12 mouse cellular contexts compared by ENCODE assay signal in genomic region chr9:69759721-69760221, GRCm38 (mm10). TPM values are rescaled to one million over a fixed set of nuclear protein-coding genes. Genes with fewer than 3 reads are reported as not detected.
DNase-seq lines count a peak whose midpoint lies in the region; ATAC-seq and TF ChIP-seq lines count a peak whose summit lies in the region.
"Had no signal": no experiment of that assay in that cellular context is flagged by ENCODE, and none has a peak within 500 bp of the region (broad histone marks: within the 10 kb centered on the region; RNA-seq: fewer than 3 reads in every experiment).

No protein-coding gene starts in this region.

- H3K4me3 ChIP-seq in intestine, embryonic 14.5 days (ENCODE audit: low read depth, low read length), result no peak overlapping the region
- no peak overlapping the region for H3K4me3 ChIP-seq in intestine, embryonic 16.5 days (ENCODE audit: low read length)
- H3K4me3 ChIP-seq in hindbrain, embryonic 16.5 days (ENCODE audit: low read length), result peak overlapping the region; percentile 42
- H3K4me3 ChIP-seq in neural tube, embryonic 14.5 days (ENCODE audit: low read depth, low read length), result peak overlapping the region; percentile 35
- H3K4me3 ChIP-seq in stomach, postnatal 0 days (ENCODE audit: low read depth, low read length), result no peak overlapping the region; the same call in 1 of the 2 replicates

- H3K36me3 ChIP-seq in intestine, embryonic 14.5 days (ENCODE audit: control insufficient read depth, insufficient read depth, low read length), result no peaks in the 10 kb centered on the region
- no peaks in the 10 kb centered on the region for H3K36me3 ChIP-seq in intestine, embryonic 16.5 days (ENCODE audit: control insufficient read depth, insufficient read depth, low read length)
- no peaks in the 10 kb centered on the region for H3K36me3 ChIP-seq in hindbrain, embryonic 16.5 days (ENCODE audit: control insufficient read depth, insufficient read depth, low read length)
- no peaks in the 10 kb centered on the region for H3K36me3 ChIP-seq in neural tube, embryonic 14.5 days (ENCODE audit: control insufficient read depth, insufficient read depth, low read length)
- H3K36me3 ChIP-seq in stomach, postnatal 0 days (ENCODE audit: control insufficient read depth, insufficient read depth, low read length), result no peaks in the 10 kb centered on the region
- H3K36me3 ChIP-seq: intestine, embryonic 15.5 days had no signal

- H3K4me2 ChIP-seq in intestine, embryonic 14.5 days (ENCODE audit: low read length), result no peak overlapping the region
- H3K4me2 ChIP-seq in intestine, embryonic 16.5 days (ENCODE audit: low read depth, low read length), result no peak overlapping the region
- peak overlapping the region; percentile 43 for H3K4me2 ChIP-seq in hindbrain, embryonic 16.5 days (ENCODE audit: low read length)
- peak overlapping the region; percentile 48 for H3K4me2 ChIP-seq in neural tube, embryonic 14.5 days (ENCODE audit: low read depth, low read length)
- H3K4me2 ChIP-seq in stomach, postnatal 0 days (replicated peaks; ENCODE audit: low read depth), result no peak overlapping the region
- H3K4me2 ChIP-seq: intestine, embryonic 15.5 days had no signal

- no peak overlapping the region for H3K9ac ChIP-seq in intestine, embryonic 14.5 days (ENCODE audit: low read length)
- no peak overlapping the region for H3K9ac ChIP-seq in intestine, embryonic 16.5 days (ENCODE audit: low read depth, low read length)
- peak overlapping the region; percentile 54 for H3K9ac ChIP-seq in hindbrain, embryonic 16.5 days (ENCODE audit: low read depth, low read length)
- peak overlapping the region; percentile 18 for H3K9ac ChIP-seq in neural tube, embryonic 14.5 days (replicated peaks; ENCODE audit: low read depth, low read length)
- H3K9ac ChIP-seq in stomach, postnatal 0 days (ENCODE audit: low read length), result no peak overlapping the region
- H3K9ac ChIP-seq: intestine, embryonic 15.5 days had no signal

- no peak for TF ChIP-seq CTCF in stomach, postnatal 0 days (IDR thresholded peaks at IDR 0.05; ENCODE audit: low read depth)

- no peak for ATAC-seq in intestine, embryonic 14.5 days (replicated peaks; ENCODE audit: low FRiP score, low TSS enrichment, low read depth)
- no peak for ATAC-seq in intestine, embryonic 16.5 days
- ATAC-seq in hindbrain, embryonic 16.5 days, result no peak
- ATAC-seq in neural tube, embryonic 14.5 days (ENCODE audit: low read depth), result no peak
- no peak for ATAC-seq in stomach, postnatal 0 days (ENCODE audit: low FRiP score, low TSS enrichment)
- ATAC-seq: intestine, embryonic 15.5 days had no signal

- H3K9me3 ChIP-seq in intestine, embryonic 14.5 days (ENCODE audit: control insufficient read depth, low read length), result no peaks in the 10 kb centered on the region
- H3K9me3 ChIP-seq in intestine, embryonic 16.5 days (ENCODE audit: control insufficient read depth, low read length), result no peaks in the 10 kb centered on the region
- H3K9me3 ChIP-seq in hindbrain, embryonic 16.5 days (ENCODE audit: control insufficient read depth, low read length), result no peaks in the 10 kb centered on the region
- H3K9me3 ChIP-seq in neural tube, embryonic 14.5 days (ENCODE audit: control insufficient read depth, low read length), result no peaks in the 10 kb centered on the region
- H3K9me3 ChIP-seq in stomach, postnatal 0 days (ENCODE audit: control insufficient read depth, low read length), result no peaks in the 10 kb centered on the region
- H3K9me3 ChIP-seq: intestine, embryonic 15.5 days had no signal

- no peaks in the 10 kb centered on the region for H3K4me1 ChIP-seq in intestine, embryonic 14.5 days (replicated peaks; ENCODE audit: control insufficient read depth, insufficient read depth, low read length)
- H3K4me1 ChIP-seq in intestine, embryonic 16.5 days (ENCODE audit: control insufficient read depth, insufficient read depth, low read length), result no peaks in the 10 kb centered on the region
- H3K4me1 ChIP-seq in hindbrain, embryonic 16.5 days (ENCODE audit: control insufficient read depth, insufficient read depth, low read depth, low read length), result peaks cover 10% of the 10 kb centered on the region
- peaks cover 12% of the 10 kb centered on the region for H3K4me1 ChIP-seq in neural tube, embryonic 14.5 days (ENCODE audit: control insufficient read depth, insufficient read depth, low read length)
- H3K4me1 ChIP-seq in stomach, postnatal 0 days (replicated peaks; ENCODE audit: control insufficient read depth, insufficient read depth), result no peaks in the 10 kb centered on the region

- no peak overlapping the region for H3K27ac ChIP-seq in intestine, embryonic 14.5 days (ENCODE audit: low read depth)
- H3K27ac ChIP-seq in intestine, embryonic 16.5 days (ENCODE audit: low read length), result no peak overlapping the region
- no peak overlapping the region for H3K27ac ChIP-seq in hindbrain, embryonic 16.5 days (ENCODE audit: low read depth, low read length)
- 0 out of 2 replicates have a peak overlapping the region, but pooled peaks have one; percentile 10 for H3K27ac ChIP-seq in neural tube, embryonic 14.5 days (ENCODE audit: low read depth, low read length)
- no peak overlapping the region for H3K27ac ChIP-seq in stomach, postnatal 0 days (replicated peaks)
- H3K27ac ChIP-seq: intestine, embryonic 15.5 days had no signal

- DNase-seq in intestine, embryonic 14.5 days (ENCODE audit: low spot score), result peak; percentile 67
- DNase-seq in embryo, embryonic 9.5 days (ENCODE audit: extremely low spot score), result peak; percentile 58
- no peak for DNase-seq in stomach, postnatal 0 days (ENCODE audit: low spot score)
- DNase-seq in adrenal gland, postnatal 25 days, result no peak
- DNase-seq in ovary, adult 18-20 months (ENCODE audit: low spot score), result no peak
- DNase-seq: right cerebral cortex, postnatal 4 days had no signal

- peaks cover 100% of the 10 kb centered on the region for H3K27me3 ChIP-seq in intestine, embryonic 14.5 days (replicated peaks; ENCODE audit: control insufficient read depth, insufficient read depth, low read length)
- H3K27me3 ChIP-seq in intestine, embryonic 16.5 days (replicated peaks; ENCODE audit: control insufficient read depth, insufficient read depth, low read length), result peaks cover 86% of the 10 kb centered on the region
- peaks cover 53% of the 10 kb centered on the region for H3K27me3 ChIP-seq in hindbrain, embryonic 16.5 days (replicated peaks; ENCODE audit: control insufficient read depth, insufficient read depth, low read length)
- peaks cover 34% of the 10 kb centered on the region for H3K27me3 ChIP-seq in neural tube, embryonic 14.5 days (ENCODE audit: control insufficient read depth, insufficient read depth, low read length)
- peaks cover 52% of the 10 kb centered on the region for H3K27me3 ChIP-seq in stomach, postnatal 0 days (ENCODE audit: control insufficient read depth, insufficient read depth, low read length)

- WGBS in intestine, embryonic 14.5 days, result under 1% methylated on average over 44 of the region's 44 CpGs
- WGBS in intestine, embryonic 16.5 days, result 1% methylated on average over 44 of the region's 44 CpGs
- WGBS in hindbrain, embryonic 16.5 days, result under 1% methylated on average over 44 of the region's 44 CpGs
- WGBS in neural tube, embryonic 14.5 days, result under 1% methylated on average over 43 of the region's 44 CpGs
- WGBS in stomach, postnatal 0 days, result under 1% methylated on average over 43 of the region's 44 CpGs

- TF ChIP-seq EP300 in stomach, postnatal 0 days (optimal IDR thresholded peaks at IDR 0.05), result no peak

RNA-seq across cellular contexts. Expression of gene Foxb1, which starts 1.0 kb away (rescaled TPM):
- polyA plus RNA-seq in intestine, embryonic 14.5 days (2014; fragmentation: Nextera tagmentation; extraction: Ambion mirVana), result not detected in 2 replicates
- polyA plus RNA-seq in intestine, embryonic 16.5 days (2015; fragmentation: Nextera tagmentation; extraction: Ambion mirVana), result not detected in 2 replicates
- 6.9 TPM in 2 replicates for polyA plus RNA-seq in hindbrain, embryonic 16.5 days (2015; fragmentation: Nextera tagmentation; extraction: Ambion mirVana)
- 4.1 and 4.7 TPM in 2 replicates for polyA plus RNA-seq in neural tube, embryonic 14.5 days (2014; fragmentation: Nextera tagmentation; extraction: Ambion mirVana)
- polyA plus RNA-seq in stomach, postnatal 0 days (2015; fragmentation: Nextera tagmentation; extraction: Ambion mirVana), result 0.04 TPM in 1 of 2 replicates, not detected in the other
- not detected in 2 replicates for total RNA-seq in adrenal gland, postnatal 25 days (2021)
- polyA plus RNA-seq: cortical plate, adult 2 months; intestine, embryonic 15.5 days; liver, embryonic 16.5 days had no signal

Comparison
In these comparisons a context has a peak if more than half of its experiments do, and no peak if none do; other contexts are left out.
1. DNase-seq: peak in intestine, embryonic 14.5 days (single experiment) and embryo, embryonic 9.5 days (single experiment); none in stomach, postnatal 0 days (single experiment), adrenal gland, postnatal 25 days (single experiment) and ovary, adult 18-20 months (single experiment).
2. H3K4me2 ChIP-seq: peak in hindbrain, embryonic 16.5 days (single experiment) and neural tube, embryonic 14.5 days (single experiment); none in intestine, embryonic 14.5 days (single experiment), intestine, embryonic 16.5 days (single experiment) and stomach, postnatal 0 days (single experiment).
3. H3K4me3 ChIP-seq: peak in hindbrain, embryonic 16.5 days (single experiment) and neural tube, embryonic 14.5 days (single experiment); none in intestine, embryonic 14.5 days (single experiment), intestine, embryonic 16.5 days (single experiment) and stomach, postnatal 0 days (single experiment).
4. H3K9ac ChIP-seq: peak in hindbrain, embryonic 16.5 days (single experiment) and neural tube, embryonic 14.5 days (single experiment); none in intestine, embryonic 14.5 days (single experiment), intestine, embryonic 16.5 days (single experiment) and stomach, postnatal 0 days (single experiment).